Mouse (Mus musculus) kidney, adult 18-20 months (tissue): ENCODE measurements around the gene Ppp1cc.
"Not testable (repeated sequence)": the region's sequence is repeated elsewhere in the genome, so short reads cannot be mapped to it uniquely, and the experiment has no call there.

Source experiments
- DNase-seq: peaks from one replicate; pipeline ENCODE4 v3.0.0; 2021

Gene Ppp1cc

GRCm38 (mm10) chr5:122168344-122169069 lies 10.4 kb downstream of the Ppp1cc start:
- no peak for DNase-seq

GRCm38 (mm10) chr5:122171058-122171457 lies 13.0 kb downstream of the Ppp1cc start:
- no peak for DNase-seq

- no peak for DNase-seq
Observed at GRCm38 (mm10) chr5:122175402-122175801, 17.3 kb downstream of the Ppp1cc start.

GRCm38 (mm10) chr5:122175961-122176360 lies 17.9 kb downstream of the Ppp1cc start:
- no peak for DNase-seq

- peak; percentile 47 for DNase-seq
Observed at GRCm38 (mm10) chr5:122176398-122176797, 18.3 kb downstream of the Ppp1cc start.

- DNase-seq, result no peak
Observed at GRCm38 (mm10) chr5:122179665-122180064, 21.6 kb downstream of the Ppp1cc start.

GRCm38 (mm10) chr5:122184283-122184806 lies 26.3 kb downstream of the Ppp1cc start:
- no peak for DNase-seq

GRCm38 (mm10) chr5:122184858-122185257 lies 26.8 kb downstream of the Ppp1cc start:
- DNase-seq, result not testable (repeated sequence)

GRCm38 (mm10) chr5:122189115-122189514 lies 31.0 kb downstream of the Ppp1cc start:
- DNase-seq, result no peak

- no peak for DNase-seq
Observed at GRCm38 (mm10) chr5:122190465-122190864, 32.4 kb downstream of the Ppp1cc start.

GRCm38 (mm10) chr5:122191269-122192063 lies 33.4 kb downstream of the Ppp1cc start:
- peak; percentile 43 for DNase-seq

GRCm38 (mm10) chr5:122192347-122192746 lies 34.3 kb downstream of the Ppp1cc start:
- no peak for DNase-seq

- DNase-seq, result no peak
Observed at GRCm38 (mm10) chr5:122200872-122201271, 42.8 kb downstream of the Ppp1cc start.

GRCm38 (mm10) chr5:122201904-122202303 lies 43.8 kb downstream of the Ppp1cc start:
- no peak for DNase-seq

GRCm38 (mm10) chr5:122204180-122204579 lies 46.1 kb downstream of the Ppp1cc start:
- no peak for DNase-seq

GRCm38 (mm10) chr5:122206475-122206874 lies 48.4 kb downstream of the Ppp1cc start, which contains the start of gene Hvcn1:
TSS of gene Hvcn1 (plus strand) at chr5:122206804.
- DNase-seq, result no peak

GRCm38 (mm10) chr5:122208909-122209308 lies 50.8 kb downstream of the Ppp1cc start:
- DNase-seq, result no peak

GRCm38 (mm10) chr5:122209591-122210368 lies 51.7 kb downstream of the Ppp1cc start:
- DNase-seq, result peak; percentile 63

GRCm38 (mm10) chr5:122210890-122211289 lies 52.8 kb downstream of the Ppp1cc start:
- no peak for DNase-seq

GRCm38 (mm10) chr5:122212125-122212524 lies 54.0 kb downstream of the Ppp1cc start:
- no peak for DNase-seq

GRCm38 (mm10) chr5:122212820-122213219 lies 54.7 kb downstream of the Ppp1cc start:
- not testable (repeated sequence) for DNase-seq

GRCm38 (mm10) chr5:122213861-122214260 lies 55.8 kb downstream of the Ppp1cc start:
- DNase-seq, result no peak

GRCm38 (mm10) chr5:122217636-122218035 lies 59.6 kb downstream of the Ppp1cc start:
- DNase-seq, result no peak
